Mouse (Mus musculus) ZHBTc4 (cell line): ENCODE measurements around the gene Hoxa4.
A peak's percentile ranks its signal among the peaks of the same experiment; 100 is the strongest.

ENCODE experiments used
- DNase-seq: peaks from one replicate; pipeline ENCODE4 v3.0.0-alpha.2; 2011; ENCODE audit warnings: low read depth, low spot score

The Hoxa4 gene

GRCm38 (mm10) chr6:52216691-52217458, 25.3 kb upstream of the Hoxa4 start:
- peak; percentile 67 for DNase-seq

GRCm38 (mm10) chr6:52215771-52216535, 24.4 kb upstream of the Hoxa4 start:
- DNase-seq: peak; percentile 66

GRCm38 (mm10) chr6:52215070-52215469, 23.5 kb upstream of the Hoxa4 start:
- peak; percentile 5 for DNase-seq

- DNase-seq: no peak
Observed at GRCm38 (mm10) chr6:52214271-52214670, 22.7 kb upstream of the Hoxa4 start.

GRCm38 (mm10) chr6:52213119-52213986, 21.8 kb upstream of the Hoxa4 start, which contains the start of the genes Hoxa3 and Gm28308:
Gene Hoxa3, minus strand, starts transcription at chr6:52213336.
Gene Gm28308, minus strand, starts transcription at chr6:52213339.
- peak; percentile 10 for DNase-seq

- no peak for DNase-seq
Observed at GRCm38 (mm10) chr6:52212556-52213118, 21.1 kb upstream of the Hoxa4 start.

- no peak for DNase-seq
Observed at GRCm38 (mm10) chr6:52211961-52212360, 20.4 kb upstream of the Hoxa4 start.

GRCm38 (mm10) chr6:52211170-52211935, 19.8 kb upstream of the Hoxa4 start:
- DNase-seq: peak; percentile 91

- no peak for DNase-seq
Observed at GRCm38 (mm10) chr6:52209685-52210046, 18.1 kb upstream of the Hoxa4 start.

- DNase-seq: peak; percentile 33
Observed at GRCm38 (mm10) chr6:52208868-52209684, 17.5 kb upstream of the Hoxa4 start.

GRCm38 (mm10) chr6:52208072-52208867, 16.7 kb upstream of the Hoxa4 start, which contains the start of gene Hoxa6:
Gene Hoxa6, minus strand, starts transcription at chr6:52208722.
- peak; percentile 58 for DNase-seq

GRCm38 (mm10) chr6:52207684-52207976, 16.1 kb upstream of the Hoxa4 start:
- no peak for DNase-seq

- DNase-seq: peak; percentile 17
Observed at GRCm38 (mm10) chr6:52206882-52207683, 15.5 kb upstream of the Hoxa4 start.

GRCm38 (mm10) chr6:52205638-52206621, 14.4 kb upstream of the Hoxa4 start:
- DNase-seq: peak; percentile 62

GRCm38 (mm10) chr6:52205221-52205620, 13.7 kb upstream of the Hoxa4 start:
- no peak for DNase-seq

GRCm38 (mm10) chr6:52204050-52204752, 12.6 kb upstream of the Hoxa4 start, which contains the start of gene Hoxa5:
Gene Hoxa5, minus strand, starts transcription at chr6:52204587.
- DNase-seq: peak; percentile 93
